Mouse (Mus musculus): ENCODE data around the gene Smim4. TPM values are rescaled to one million over a fixed set of nuclear protein-coding genes. Genes with fewer than 3 reads are reported as not detected.

Gene Smim4
- polyA plus RNA-seq (2017; shearing (Covaris generic)), result 100 to 1,000 TPM in 1 of 2 experiments, 10 to 100 TPM in 1; 61.0 to 141 TPM

GRCm38 (mm10) chr14:31128826-31129219 lies at the start of gene Smim4:
Smim4 (minus strand) TSS chr14:31128956.

GRCm38 (mm10) chr14:31168425-31168824 lies 39.7 kb upstream of the Smim4 start, which contains the start of gene Stab1:
Stab1 (minus strand) TSS chr14:31168641.

GRCm38 (mm10) chr14:31130236-31131220 lies 1.8 kb upstream of the Smim4 start, which contains the start of gene Nt5dc2:
Nt5dc2 (plus strand) TSS chr14:31131053.

Other genes starting within 250 kb of the Smim4 start
- 1 to 10 TPM in 1 of 2 experiments, under 1 TPM in 1; 0.13 to 1.5 TPM for gene Mustn1, start 249.8 kb downstream of the Smim4 start, polyA plus RNA-seq (2017; shearing (Covaris generic))
- not detected for gene Itih4, start 242.5 kb downstream of the Smim4 start, polyA plus RNA-seq (2017; shearing (Covaris generic))
- not detected for gene Itih3, start 205.2 kb downstream of the Smim4 start, polyA plus RNA-seq (2017; shearing (Covaris generic))
- under 1 TPM in 1 of 2 experiments, not detected in 1; 0.11 TPM for gene Itih1, start 185.7 kb downstream of the Smim4 start, polyA plus RNA-seq (2017; shearing (Covaris generic))
- 1 to 10 TPM; 3.9 to 5.2 TPM for gene Nek4, start 177.6 kb downstream of the Smim4 start, polyA plus RNA-seq (2017; shearing (Covaris generic))
- gene Glt8d1, start 127.6 kb downstream of the Smim4 start, polyA plus RNA-seq (2017; shearing (Covaris generic)), result 1 to 10 TPM; 7.3 to 9.7 TPM
- 100 to 1,000 TPM; 363 to 372 TPM for gene Spcs1, start 127.3 kb downstream of the Smim4 start, polyA plus RNA-seq (2017; shearing (Covaris generic))
- gene Pbrm1, start 109.8 kb downstream of the Smim4 start, polyA plus RNA-seq (2017; shearing (Covaris generic)), result 100 to 1,000 TPM; 134 to 149 TPM
- gene Gnl3, start 109.8 kb downstream of the Smim4 start, polyA plus RNA-seq (2017; shearing (Covaris generic)), result 100 to 1,000 TPM in 1 of 2 experiments, 10 to 100 TPM in 1; 61.4 to 126 TPM
- 1 to 10 TPM; 2.2 to 2.4 TPM for gene Nt5dc2, start 2.1 kb upstream of the Smim4 start, polyA plus RNA-seq (2017; shearing (Covaris generic))
- gene Stab1, start 39.7 kb upstream of the Smim4 start, polyA plus RNA-seq (2017; shearing (Covaris generic)), result 1 to 10 TPM in 1 of 2 experiments, under 1 TPM in 1; 0.92 to 1.1 TPM
- not detected for gene Tnnc1, start 79.4 kb upstream of the Smim4 start, polyA plus RNA-seq (2017; shearing (Covaris generic))
- gene Nisch, start 88.0 kb upstream of the Smim4 start, polyA plus RNA-seq (2017; shearing (Covaris generic)), result 100 to 1,000 TPM; 154 to 198 TPM
- not detected for gene Sema3g, start 88.9 kb upstream of the Smim4 start, polyA plus RNA-seq (2017; shearing (Covaris generic))
- 10 to 100 TPM; 13.2 to 18.1 TPM for gene Phf7, start 122.4 kb upstream of the Smim4 start, polyA plus RNA-seq (2017; shearing (Covaris generic))
- 10 to 100 TPM; 62.0 to 63.5 TPM for gene Bap1, start 122.5 kb upstream of the Smim4 start, polyA plus RNA-seq (2017; shearing (Covaris generic))
- gene Dnah1, start 194.9 kb upstream of the Smim4 start, polyA plus RNA-seq (2017; shearing (Covaris generic)), result under 1 TPM in 1 of 2 experiments, not detected in 1; 0.06 TPM
- 10 to 100 TPM; 51.4 to 57.4 TPM for gene Capn7, start 207.7 kb upstream of the Smim4 start, polyA plus RNA-seq (2017; shearing (Covaris generic))